Mouse (Mus musculus): ENCODE data around the gene Pacsin1. TPM values are rescaled to one million over a fixed set of nuclear protein-coding genes. Genes with fewer than 3 reads are reported as not detected.

The Pacsin1 gene
- polyA plus RNA-seq, 1 experiment from 2014 or later, result 23.6 TPM

- H3K36me3 ChIP-seq, result no peaks in the 10 kb centered on the region
- H3K9ac ChIP-seq (replicated peaks), result peak overlapping the region; percentile 78
- H3K27me3 ChIP-seq, result peaks cover 27% of the 10 kb centered on the region
- H3K4me2 ChIP-seq (replicated peaks), result peak overlapping the region; percentile 87
- 26% methylated on average over 5 of the region's 5 CpGs for WGBS
- no peak for ATAC-seq
- H3K9me3 ChIP-seq, result no peaks in the 10 kb centered on the region
- H3K4me1 ChIP-seq (replicated peaks), result peaks cover 18% of the 10 kb centered on the region
- H3K27ac ChIP-seq, result no peak overlapping the region
- peak overlapping the region; percentile 62 for H3K4me3 ChIP-seq (replicated peaks)
Measured at GRCm38 (mm10) chr17:27656414-27656813, 1.1 kb downstream of the Pacsin1 start.

GRCm38 (mm10) chr17:27657123-27657522 is 1.8 kb downstream of the Pacsin1 start:
- Histone ChIP-seq H3K9me3 (no peaks in the 10 kb centered on the region), H3K27ac (no peak overlapping the region), H3K36me3 (no peaks in the 10 kb centered on the region), H3K4me3 (replicated peaks) (no peak overlapping the region), H3K4me2 (replicated peaks) (no peak overlapping the region), H3K4me1 (replicated peaks) (peaks cover 18% of the 10 kb centered on the region), H3K27me3 (peaks cover 27% of the 10 kb centered on the region), H3K9ac (replicated peaks) (no peak overlapping the region)
- ATAC-seq, result no peak
- WGBS, result 82% methylated on average over 8 of the region's 8 CpGs

- H3K36me3 ChIP-seq, result no peaks in the 10 kb centered on the region
- no peak for ATAC-seq
- no peak overlapping the region for H3K4me3 ChIP-seq (replicated peaks)
- no peak overlapping the region for H3K27ac ChIP-seq
- no peak overlapping the region for H3K4me2 ChIP-seq (replicated peaks)
- H3K4me1 ChIP-seq (replicated peaks), result peaks cover 18% of the 10 kb centered on the region
- H3K9me3 ChIP-seq, result no peaks in the 10 kb centered on the region
- WGBS, result 78% methylated on average over 7 of the region's 7 CpGs
- no peak overlapping the region for H3K9ac ChIP-seq (replicated peaks)
- peaks cover 27% of the 10 kb centered on the region for H3K27me3 ChIP-seq
Measured at GRCm38 (mm10) chr17:27658767-27659166, 3.5 kb downstream of the Pacsin1 start.

GRCm38 (mm10) chr17:27671720-27672119 is 16.4 kb downstream of the Pacsin1 start:
- H3K9ac ChIP-seq (replicated peaks), result no peak overlapping the region
- H3K36me3 ChIP-seq, result no peaks in the 10 kb centered on the region
- no peak overlapping the region for H3K4me2 ChIP-seq (replicated peaks)
- WGBS, result 88% methylated on average over 6 of the region's 6 CpGs
- no peak for ATAC-seq
- no peaks in the 10 kb centered on the region for H3K9me3 ChIP-seq
- H3K4me3 ChIP-seq (replicated peaks), result no peak overlapping the region
- no peak overlapping the region for H3K27ac ChIP-seq
- peaks cover 6% of the 10 kb centered on the region for H3K4me1 ChIP-seq (replicated peaks)
- no peaks in the 10 kb centered on the region for H3K27me3 ChIP-seq

- ATAC-seq, result no peak
- Histone ChIP-seq H3K9me3 (no peaks in the 10 kb centered on the region), H3K9ac (replicated peaks) (no peak overlapping the region), H3K4me3 (replicated peaks) (no peak overlapping the region), H3K4me2 (replicated peaks) (no peak overlapping the region), H3K4me1 (replicated peaks) (peaks cover 14% of the 10 kb centered on the region), H3K27ac (no peak overlapping the region), H3K36me3 (no peaks in the 10 kb centered on the region), H3K27me3 (no peaks in the 10 kb centered on the region)
- WGBS, result 74% methylated on average over 7 of the region's 7 CpGs
Measured at GRCm38 (mm10) chr17:27673945-27674344, 18.6 kb downstream of the Pacsin1 start.

- peaks cover 28% of the 10 kb centered on the region for H3K4me1 ChIP-seq (replicated peaks)
- 72% methylated on average over 9 of the region's 9 CpGs for WGBS
Measured at GRCm38 (mm10) chr17:27675453-27675852, 20.1 kb downstream of the Pacsin1 start.

GRCm38 (mm10) chr17:27676270-27676669 is 21.0 kb downstream of the Pacsin1 start:
- Histone ChIP-seq H3K4me2 (replicated peaks) (no peak overlapping the region), H3K36me3 (no peaks in the 10 kb centered on the region), H3K27me3 (no peaks in the 10 kb centered on the region), H3K4me1 (replicated peaks) (peaks cover 28% of the 10 kb centered on the region), H3K4me3 (replicated peaks) (no peak overlapping the region), H3K27ac (0 out of 2 replicates have a peak overlapping the region, but pooled peaks have one; percentile 7), H3K9me3 (no peaks in the 10 kb centered on the region), H3K9ac (replicated peaks) (no peak overlapping the region)
- WGBS, result 51% methylated on average over 7 of the region's 7 CpGs
- no peak for ATAC-seq

More at GRCm38 (mm10) chr17:27675453-27675852, 20.1 kb downstream of the Pacsin1 start:
- Histone ChIP-seq H3K4me3 (replicated peaks) (no peak overlapping the region), H3K9me3 (no peaks in the 10 kb centered on the region), H3K27ac (no peak overlapping the region), H3K4me2 (replicated peaks) (no peak overlapping the region), H3K36me3 (no peaks in the 10 kb centered on the region), H3K27me3 (no peaks in the 10 kb centered on the region), H3K9ac (replicated peaks) (no peak overlapping the region)
- ATAC-seq, result no peak

- Histone ChIP-seq H3K4me1 (replicated peaks) (peaks cover 28% of the 10 kb centered on the region), H3K4me3 (replicated peaks) (no peak overlapping the region), H3K36me3 (no peaks in the 10 kb centered on the region), H3K27ac (peak overlapping the region; percentile 74; the same call in 1 of the 2 replicates), H3K9me3 (no peaks in the 10 kb centered on the region), H3K4me2 (replicated peaks) (no peak overlapping the region), H3K9ac (replicated peaks) (no peak overlapping the region), H3K27me3 (0 out of 2 replicates have a peak, but pooled peaks cover 1% of the 10 kb centered on the region)
- no peak for ATAC-seq
- 80% methylated on average over 5 of the region's 5 CpGs for whole genome bisulfite sequencing
Measured at GRCm38 (mm10) chr17:27677756-27678155, 22.4 kb downstream of the Pacsin1 start.

- Histone ChIP-seq H3K9ac (replicated peaks) (no peak overlapping the region), H3K4me1 (replicated peaks) (peaks cover 28% of the 10 kb centered on the region), H3K9me3 (no peaks in the 10 kb centered on the region), H3K27me3 (peaks cover 13% of the 10 kb centered on the region; the same call in 1 of the 2 replicates), H3K27ac (peak overlapping the region; percentile 74), H3K4me2 (replicated peaks) (no peak overlapping the region), H3K36me3 (no peaks in the 10 kb centered on the region), H3K4me3 (replicated peaks) (no peak overlapping the region)
- WGBS, result 40% methylated on average over 11 of the region's 11 CpGs
- ATAC-seq, result peak; percentile 72
Measured at GRCm38 (mm10) chr17:27678924-27679813, 23.9 kb downstream of the Pacsin1 start.

GRCm38 (mm10) chr17:27684886-27685549 is 29.7 kb downstream of the Pacsin1 start:
- Histone ChIP-seq H3K27me3 (peaks cover 43% of the 10 kb centered on the region), H3K4me3 (replicated peaks) (peak overlapping the region; percentile 61), H3K4me2 (replicated peaks) (peak overlapping the region; percentile 96), H3K27ac (no peak overlapping the region), H3K36me3 (no peaks in the 10 kb centered on the region), H3K9me3 (no peaks in the 10 kb centered on the region), H3K9ac (replicated peaks) (peak overlapping the region; percentile 77), H3K4me1 (replicated peaks) (peaks cover 21% of the 10 kb centered on the region)
- ATAC-seq, result peak; percentile 71
- under 1% methylated on average over 48 of the region's 53 CpGs for WGBS

GRCm38 (mm10) chr17:27685550-27685913 is 30.2 kb downstream of the Pacsin1 start:
- Histone ChIP-seq H3K9ac (replicated peaks) (peak overlapping the region; percentile 77), H3K4me2 (replicated peaks) (peak overlapping the region; percentile 96), H3K4me1 (replicated peaks) (peaks cover 18% of the 10 kb centered on the region), H3K27me3 (peaks cover 43% of the 10 kb centered on the region), H3K9me3 (no peaks in the 10 kb centered on the region), H3K4me3 (replicated peaks) (peak overlapping the region; percentile 61), H3K36me3 (no peaks in the 10 kb centered on the region), H3K27ac (no peak overlapping the region)
- ATAC-seq, result peak; percentile 57
- 2% methylated on average over 11 of the region's 11 CpGs for WGBS

GRCm38 (mm10) chr17:27686395-27686794 is 31.1 kb downstream of the Pacsin1 start:
- H3K4me2 ChIP-seq (replicated peaks), result peak overlapping the region; percentile 96
- WGBS, result 40% methylated on average over 5 of the region's 5 CpGs
- peak overlapping the region; percentile 77; the same call in 1 of the 2 replicates for H3K9ac ChIP-seq (replicated peaks)
- H3K9me3 ChIP-seq, result no peaks in the 10 kb centered on the region
- peaks cover 43% of the 10 kb centered on the region for H3K27me3 ChIP-seq
- no peaks in the 10 kb centered on the region for H3K36me3 ChIP-seq
- H3K27ac ChIP-seq, result no peak overlapping the region
- ATAC-seq, result no peak
- peak overlapping the region; percentile 61 for H3K4me3 ChIP-seq (replicated peaks)
- peaks cover 18% of the 10 kb centered on the region for H3K4me1 ChIP-seq (replicated peaks)
